Comparison of ENCODE assay signal across 8 mouse cellular contexts in the genomic region with DNA sequence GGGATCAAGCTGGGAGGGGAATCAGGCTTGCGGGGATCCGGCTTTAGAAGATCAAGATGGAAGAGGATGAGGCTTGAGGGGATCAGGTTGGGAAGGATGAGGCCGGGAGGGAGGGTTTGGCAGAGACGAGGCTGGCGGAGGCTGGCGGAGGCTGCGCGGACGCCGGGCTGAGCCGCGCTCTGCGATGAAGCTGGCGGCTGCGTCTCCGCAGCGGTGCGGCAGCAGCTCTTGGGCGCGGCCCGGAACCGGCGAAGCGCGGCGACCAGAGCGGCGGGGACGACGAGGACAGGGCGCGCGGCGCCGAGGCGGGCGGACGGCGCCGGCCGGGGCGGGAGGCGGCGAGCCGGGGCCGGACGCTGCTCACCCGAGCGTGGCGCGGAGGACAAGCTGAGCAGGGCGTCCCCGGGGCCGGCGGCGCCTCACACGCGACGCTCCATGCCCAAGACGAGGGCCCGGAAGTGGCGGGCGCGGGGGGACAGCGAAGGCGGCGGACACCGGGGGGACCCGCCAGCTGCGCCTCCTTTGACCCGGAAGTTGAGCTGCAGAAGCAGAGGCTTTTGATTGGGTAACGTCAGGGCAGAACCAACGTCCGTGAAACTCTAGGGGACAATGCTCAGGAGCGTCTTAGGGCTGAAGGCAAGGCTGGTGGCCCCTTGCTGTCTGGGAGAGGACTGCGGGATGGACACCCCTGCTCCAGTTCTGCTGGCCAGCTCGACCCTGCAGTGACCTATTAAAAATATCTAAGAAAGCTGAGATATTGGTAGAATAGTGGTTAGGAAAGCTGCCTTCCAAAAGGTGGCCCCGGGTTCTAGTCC. TPM values are rescaled to one million over a fixed set of nuclear protein-coding genes. Genes with fewer than 3 reads are reported as not detected.
A peak's percentile ranks its signal among the peaks of the same experiment; 100 is the strongest.
DNase-seq lines count a peak whose midpoint lies in the region; ATAC-seq and TF ChIP-seq lines count a peak whose summit lies in the region.

A gene (minus strand): TSS at position 529 of the 815 bp plus-strand sequence.

- peak within 1 kb of the TSS; percentile 96 for H3K4me3 ChIP-seq in cortical plate, adult 2 months (ENCODE audit: insufficient read depth, low read length)
- peak within 1 kb of the TSS; percentile 96 for H3K4me3 ChIP-seq in megakaryocyte, embryonic 14.5 days (replicated peaks)

- DNase-seq in gastrocnemius, adult 8-10 months (ENCODE audit: low spot score in 2 of 2): peak; percentile 83 to 86
- peak; percentile 85 for DNase-seq in hindlimb bud, embryonic 11.5 days (ENCODE audit: extremely low spot score, low read depth, low spot score)
- DNase-seq in left cerebral cortex, adult 8-10 months (ENCODE audit: low spot score in 2 of 2): peak; percentile 75 to 94
- peak; percentile 95 to 97 for DNase-seq in right cerebral cortex, postnatal 10 days (ENCODE audit: low spot score in 2 of 2)
- peak; percentile 76 for DNase-seq in urinary bladder, postnatal 25 days (ENCODE audit: low spot score)

- H3K9me3 ChIP-seq in megakaryocyte, embryonic 14.5 days: no peaks in the 10 kb centered on the region

- peaks cover 18% of the 10 kb centered on the region for H3K4me1 ChIP-seq in cortical plate, adult 2 months (ENCODE audit: control insufficient read depth, insufficient read depth, low read length)
- peaks cover 60% of the 10 kb centered on the region for H3K4me1 ChIP-seq in megakaryocyte, embryonic 14.5 days

- TF ChIP-seq POLR2A in cortical plate, adult 2 months (IDR thresholded peaks at IDR 0.05; ENCODE audit: extremely low read depth, insufficient read depth, low read length): peak; percentile 93

- peak; percentile 99 for ATAC-seq in activated CD4-positive, CD25-positive, alpha-beta regulatory T cell, adult 4 months

- peaks cover 32% of the 10 kb centered on the region for H3K36me3 ChIP-seq in megakaryocyte, embryonic 14.5 days (replicated peaks; ENCODE audit: low read length)

- peak within 1 kb of the TSS; percentile 81 for H3K27ac ChIP-seq in cortical plate, adult 2 months (ENCODE audit: insufficient read depth, low read length)

- TF ChIP-seq CTCF in cortical plate, adult 2 months (IDR thresholded peaks at IDR 0.05; ENCODE audit: extremely low read depth, insufficient read depth, low read length): no peak

- peaks cover 3% of the 10 kb centered on the region for H3K27me3 ChIP-seq in megakaryocyte, embryonic 14.5 days (replicated peaks)

RNA-seq across cellular contexts. Expression of the gene that starts here (rescaled TPM):
- 10 to 100 TPM; 11.5 to 16.9 TPM for polyA plus RNA-seq in activated CD4-positive, CD25-positive, alpha-beta regulatory T cell, adult 4 months (2017; shearing (Covaris generic))
- polyA plus RNA-seq in cortical plate, adult 2 months (2012; rRNA removed): 51.2 and 52.0 TPM in 2 replicates
- 10 to 100 TPM; 37.9 to 45.7 (median 43.0) TPM for total RNA-seq in gastrocnemius, adult 8-10 months (2022)
- 10 to 100 TPM; 56.1 to 61.3 (median 59.8) TPM for total RNA-seq in left cerebral cortex, adult 8-10 months (2022)
- polyA plus RNA-seq in megakaryocyte, embryonic 14.5 days (2012; ENCODE audit: insufficient read depth, low replicate concordance): 55.6 and 60.2 TPM in 2 replicates

Comparison
In these comparisons a context has a peak if more than half of its experiments do, and no peak if none do; other contexts are left out.
1. Peak in every context shown above with its lines: DNase-seq, ATAC-seq, H3K4me3 ChIP-seq and H3K27ac ChIP-seq.